Mouse (Mus musculus) forebrain, embryonic 13.5 days (tissue): ENCODE results near the gene Lrp1. TPM values are rescaled to one million over a fixed set of nuclear protein-coding genes. Genes with fewer than 3 reads are reported as not detected.

Experiments
- ATAC-seq: fragments of 200-750 bp; cut with Nextera tagmentation; 2 replicates; pipeline ENCODE4 v1.8.0; 2017
- H3K27ac ChIP-seq: fragments of 300-500 bp; sonication (generic); 2 replicates; pipeline ENCODE4 v1.5.1; 2015; ENCODE audit warnings: inconsistent platforms, mild to moderate bottlenecking, moderate library complexity
- H3K27me3 ChIP-seq: fragments of 300-500 bp; sonication (generic); 2 replicates; pipeline ENCODE4 v1.6.1; 2015; ENCODE audit warnings: mild to moderate bottlenecking, inconsistent platforms
- H3K36me3 ChIP-seq: fragments of 300-500 bp; sonication (generic); 2 replicates; pipeline ENCODE4 v1.6.1; 2015; ENCODE audit warnings: mild to moderate bottlenecking, inconsistent platforms; ENCODE audit not compliant: poor library complexity, severe bottlenecking
- H3K4me1 ChIP-seq: fragments of 300-500 bp; sonication (generic); 2 replicates; pipeline ENCODE4 v1.6.1; 2015; ENCODE audit warnings: inconsistent platforms
- H3K4me2 ChIP-seq: fragments of 300-500 bp; sonication (generic); 2 replicates; pipeline ENCODE4 v1.6.1; 2015; ENCODE audit warnings: inconsistent platforms, mild to moderate bottlenecking, moderate library complexity
- H3K4me3 ChIP-seq: fragments of 300-500 bp; sonication (generic); 2 replicates; pipeline ENCODE4 v1.5.1; 2015; ENCODE audit warnings: mild to moderate bottlenecking, inconsistent platforms
- H3K9ac ChIP-seq: fragments of 300-500 bp; sonication (generic); 2 replicates; pipeline ENCODE4 v1.6.1; 2015; ENCODE audit warnings: mild to moderate bottlenecking, inconsistent platforms
- H3K9me3 ChIP-seq: fragments of 300-500 bp; sonication (generic); replicated peaks from 2 replicates; pipeline ENCODE4 v1.6.1; 2016; ENCODE audit warnings: inconsistent platforms
- WGBS: fragments of 180-500 bp; shearing (Covaris S2); methylation state at CpG from one replicate; pipeline ENCODE4 v1.1.7; 2015; 5-methylcytosine and 5-hydroxymethylcytosine counted together
- polyA plus RNA-seq: library from polyadenylated mRNA; unstranded; fragments of >200 nt; fragmentation: Nextera tagmentation; extraction: Ambion mirVana; gene quantifications from 2 replicates; pipeline ENCODE4 v1.2.1, GENCODE M21; 2015

Gene Lrp1
- polyA plus RNA-seq, 1 experiment from 2014 or later = 65.1 TPM

DNA sequence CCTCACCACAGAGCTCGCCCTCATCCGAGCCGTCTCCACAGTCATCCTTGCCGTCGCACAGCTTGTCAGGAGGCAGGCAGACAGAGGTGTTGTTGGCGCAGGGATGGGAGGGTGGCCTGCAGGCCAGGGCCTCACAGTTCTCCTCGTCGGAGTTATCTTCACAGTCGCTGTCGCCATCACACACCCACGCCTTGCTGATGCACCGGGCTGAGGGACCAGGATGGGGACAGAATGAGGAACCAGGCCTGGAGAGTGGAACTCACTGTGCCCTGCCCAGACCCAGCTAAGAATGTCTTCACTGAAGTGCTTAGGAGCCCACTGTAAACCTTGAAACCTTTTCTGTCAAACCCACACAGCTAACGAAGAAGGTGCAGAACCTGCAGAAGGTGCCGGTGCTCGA is 43.0 kb downstream of the Lrp1 start:
- Histone ChIP-seq H3K9me3 (no peaks in the 10 kb centered on the region), H3K27ac (no peak overlapping the region), H3K4me1 (no peaks in the 10 kb centered on the region), H3K27me3 (no peaks in the 10 kb centered on the region), H3K9ac (no peak overlapping the region), H3K36me3 (peaks cover 100% of the 10 kb centered on the region), H3K4me3 (no peak overlapping the region), H3K4me2 (no peak overlapping the region)
- WGBS = 94% methylated on average over 15 of the region's 15 CpGs
- no peak for ATAC-seq

DNA sequence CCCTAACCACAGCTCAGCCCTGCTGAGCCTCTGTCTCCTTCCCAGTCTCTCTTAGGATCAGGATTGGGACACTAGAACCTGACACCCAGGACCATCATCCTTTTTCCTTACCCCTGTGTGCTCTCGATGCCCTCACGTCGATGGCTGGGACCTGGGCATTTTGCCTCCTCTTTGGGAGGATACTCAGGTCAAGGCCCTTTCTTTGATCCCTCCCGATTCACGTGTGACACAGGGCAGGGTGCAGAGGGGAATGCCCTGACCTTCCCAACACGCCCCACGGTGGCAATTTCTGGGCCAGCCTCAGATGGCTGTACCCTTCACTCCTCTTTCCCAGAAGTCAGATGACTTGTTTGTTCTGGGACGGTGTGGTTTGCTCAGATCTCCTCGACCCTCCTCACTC is 43.8 kb downstream of the Lrp1 start:
- H3K9me3 ChIP-seq = no peaks in the 10 kb centered on the region
- H3K4me3 ChIP-seq = no peak overlapping the region
- H3K4me2 ChIP-seq = no peak overlapping the region
- no peak for ATAC-seq
- no peak overlapping the region for H3K9ac ChIP-seq
- no peaks in the 10 kb centered on the region for H3K4me1 ChIP-seq
- H3K27me3 ChIP-seq = no peaks in the 10 kb centered on the region
- no peak overlapping the region for H3K27ac ChIP-seq
- H3K36me3 ChIP-seq = peaks cover 100% of the 10 kb centered on the region
- 88% methylated on average over 9 of the region's 9 CpGs for WGBS

DNA sequence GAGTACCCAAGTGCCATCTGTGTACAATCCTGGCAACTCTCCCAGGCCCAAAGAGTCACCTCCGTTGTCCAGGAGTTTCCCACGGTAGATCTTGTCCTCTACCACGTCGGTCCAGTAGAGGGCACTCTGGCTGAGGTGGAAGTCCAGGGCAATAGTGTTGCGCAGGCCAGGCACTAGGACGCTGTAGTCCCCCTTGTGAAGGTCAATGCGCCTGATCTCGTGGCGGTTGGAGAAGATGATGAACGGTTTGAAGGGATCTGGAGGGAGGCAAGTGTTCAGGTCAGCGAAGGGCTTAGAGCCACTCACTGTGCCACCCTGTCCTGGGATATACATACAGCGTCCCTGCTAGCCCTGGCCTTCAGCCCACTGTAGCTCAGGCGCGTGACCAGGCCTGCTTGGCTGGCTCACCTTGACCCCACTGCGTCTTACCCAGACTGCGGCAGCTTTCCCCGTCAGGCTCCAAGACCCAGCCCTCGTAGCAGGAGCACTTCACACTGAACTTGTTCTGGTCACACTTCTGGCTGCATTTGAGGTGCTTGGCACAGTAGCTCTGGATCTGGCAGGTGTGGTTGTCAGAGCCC is 44.5 kb downstream of the Lrp1 start:
- H3K36me3 ChIP-seq = peaks cover 100% of the 10 kb centered on the region
- 71% methylated on average over 18 of the region's 18 CpGs for WGBS
- H3K4me3 ChIP-seq = no peak overlapping the region
- no peaks in the 10 kb centered on the region for H3K27me3 ChIP-seq
- no peak overlapping the region for H3K27ac ChIP-seq
- H3K9ac ChIP-seq = no peak overlapping the region
- H3K9me3 ChIP-seq = no peaks in the 10 kb centered on the region
- no peak overlapping the region for H3K4me2 ChIP-seq
- H3K4me1 ChIP-seq = no peaks in the 10 kb centered on the region
- ATAC-seq = no peak

DNA sequence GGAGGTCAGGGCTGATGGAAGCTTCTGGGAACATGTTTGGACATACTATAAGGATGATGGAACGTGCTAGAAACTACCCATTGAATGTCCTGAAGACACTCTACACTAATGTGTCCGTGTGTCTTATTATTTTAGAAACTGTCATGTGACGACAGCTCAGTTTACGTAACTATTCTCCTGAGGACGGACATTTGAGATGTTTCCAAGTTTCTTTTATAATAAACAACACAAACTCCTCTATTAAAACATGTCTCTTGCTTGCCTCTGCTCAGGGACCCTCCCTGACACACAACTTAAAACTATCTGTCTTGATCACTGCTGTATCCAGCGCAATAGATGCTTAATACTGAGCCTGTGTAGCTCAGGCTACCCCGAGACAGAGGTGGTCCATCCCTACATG is 45.2 kb downstream of the Lrp1 start:
- H3K36me3 ChIP-seq = peaks cover 100% of the 10 kb centered on the region
- H3K4me3 ChIP-seq = no peak overlapping the region
- H3K27me3 ChIP-seq = no peaks in the 10 kb centered on the region
- WGBS = 91% methylated on average over 7 of the region's 7 CpGs
- H3K9me3 ChIP-seq = no peaks in the 10 kb centered on the region
- no peak for ATAC-seq
- no peak overlapping the region for H3K4me2 ChIP-seq
- no peaks in the 10 kb centered on the region for H3K4me1 ChIP-seq
- no peak overlapping the region for H3K9ac ChIP-seq
- H3K27ac ChIP-seq = no peak overlapping the region

DNA sequence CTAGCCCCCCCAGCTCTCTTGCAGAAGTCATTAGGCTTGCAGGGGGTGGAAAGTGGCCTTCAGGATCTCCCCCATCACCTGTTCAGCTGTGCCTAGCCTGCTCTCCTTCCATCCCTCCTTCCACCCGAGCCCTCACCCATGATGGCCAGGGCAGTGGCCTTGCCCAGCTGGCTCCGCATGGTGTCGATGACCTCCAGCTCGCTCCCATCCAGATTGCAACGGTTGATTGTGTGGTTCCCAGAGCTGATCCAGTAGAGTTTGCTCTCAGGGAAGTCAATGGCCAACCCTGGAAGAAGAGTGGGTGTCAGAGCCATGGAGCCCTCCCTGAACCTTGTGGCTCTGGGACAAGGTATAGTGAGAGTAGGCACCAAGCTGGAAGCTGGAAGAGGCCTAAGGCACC is 48.7 kb downstream of the Lrp1 start:
- Histone ChIP-seq H3K4me3 (no peak overlapping the region), H3K36me3 (peaks cover 88% of the 10 kb centered on the region), H3K9me3 (no peaks in the 10 kb centered on the region), H3K9ac (no peak overlapping the region), H3K4me1 (no peaks in the 10 kb centered on the region), H3K27me3 (no peaks in the 10 kb centered on the region), H3K27ac (no peak overlapping the region), H3K4me2 (no peak overlapping the region)
- no peak for ATAC-seq
- 95% methylated on average over 5 of the region's 5 CpGs for WGBS

DNA sequence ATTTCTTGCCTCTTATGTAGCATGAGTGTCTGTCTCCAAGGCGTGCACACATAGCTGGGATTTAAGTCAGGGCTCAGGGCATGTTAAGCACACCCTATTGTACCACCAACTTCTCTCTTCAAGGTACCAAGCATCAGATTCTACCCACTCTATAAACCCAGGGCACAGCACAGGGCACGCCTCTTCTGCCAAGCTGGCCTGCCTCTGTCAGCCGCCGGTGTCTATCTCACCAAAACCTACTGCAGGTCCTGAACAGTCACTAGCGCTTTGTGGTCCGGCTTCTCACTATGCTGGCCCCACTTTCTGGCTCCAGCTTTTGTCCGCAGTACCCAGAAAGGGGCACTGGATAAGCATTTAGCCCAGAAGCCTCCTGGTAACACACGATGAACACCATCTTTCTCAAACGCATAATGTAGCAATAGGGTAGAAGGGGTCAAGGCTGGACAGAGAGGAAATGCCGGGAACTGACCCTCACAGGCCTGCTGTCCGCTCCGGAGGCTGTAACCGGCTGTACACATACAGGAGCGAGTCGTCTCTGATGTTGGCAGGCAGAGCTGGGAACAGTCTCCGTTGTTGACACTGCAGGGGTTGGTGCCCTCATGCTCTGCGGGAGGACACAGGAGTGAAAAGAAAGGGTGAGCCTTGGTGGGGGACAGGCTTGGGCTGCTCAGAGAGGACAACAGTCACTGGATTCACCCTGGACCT is 49.9 kb downstream of the Lrp1 start:
- Histone ChIP-seq H3K4me3 (no peak overlapping the region), H3K9ac (no peak overlapping the region), H3K36me3 (peaks cover 88% of the 10 kb centered on the region), H3K9me3 (no peaks in the 10 kb centered on the region), H3K27ac (no peak overlapping the region), H3K27me3 (no peaks in the 10 kb centered on the region), H3K4me1 (no peaks in the 10 kb centered on the region), H3K4me2 (no peak overlapping the region)
- 92% methylated on average over 17 of the region's 17 CpGs for WGBS
- no peak for ATAC-seq

DNA sequence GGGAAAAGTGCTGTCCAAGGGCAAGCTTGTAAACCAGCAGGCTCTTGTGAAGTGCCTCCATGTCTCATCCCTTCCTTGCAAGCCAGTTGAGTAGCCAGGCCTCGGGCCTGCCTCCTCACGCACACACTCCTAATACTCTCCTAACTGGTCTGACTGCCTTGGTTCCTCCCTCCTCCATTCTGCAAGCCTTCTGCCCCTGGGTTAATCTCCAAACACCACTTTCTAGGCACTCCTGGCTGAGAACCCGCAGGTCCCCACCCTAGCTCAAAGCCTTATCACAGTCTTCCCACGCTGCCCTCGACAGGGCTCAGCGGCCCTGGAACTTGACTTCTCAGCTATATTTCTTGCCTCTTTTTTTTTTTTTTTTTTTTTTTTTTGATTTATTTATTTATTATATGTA is 50.6 kb downstream of the Lrp1 start:
- Histone ChIP-seq H3K4me3 (no peak overlapping the region), H3K4me2 (no peak overlapping the region), H3K36me3 (peaks cover 86% of the 10 kb centered on the region), H3K4me1 (no peaks in the 10 kb centered on the region), H3K9ac (no peak overlapping the region), H3K9me3 (no peaks in the 10 kb centered on the region), H3K27ac (no peak overlapping the region; the same call in 1 of the 2 replicates), H3K27me3 (no peaks in the 10 kb centered on the region)
- no peak for ATAC-seq
- WGBS = 85% methylated on average over 6 of the region's 6 CpGs

DNA sequence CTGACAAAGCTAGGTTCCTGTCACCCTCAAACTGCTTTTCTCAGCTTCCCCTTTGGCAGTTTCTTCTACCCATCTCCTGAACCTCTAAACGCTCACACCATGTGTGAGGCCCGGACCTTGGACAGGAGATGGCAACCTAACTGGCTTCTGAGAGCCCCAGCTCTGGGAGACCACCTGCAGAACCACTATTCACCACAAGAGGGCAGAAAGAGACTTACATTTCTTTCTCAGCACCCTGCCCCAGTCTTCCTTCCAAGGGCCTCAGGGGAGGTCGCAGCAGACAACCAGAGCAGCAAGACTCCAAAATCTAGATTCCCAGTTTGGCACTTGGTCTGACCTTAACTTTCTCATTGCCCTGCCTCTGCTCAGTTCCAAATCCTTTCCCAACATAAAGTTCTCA is 51.5 kb downstream of the Lrp1 start:
- Histone ChIP-seq H3K9ac (no peak overlapping the region), H3K27me3 (no peaks in the 10 kb centered on the region), H3K4me1 (no peaks in the 10 kb centered on the region), H3K4me2 (no peak overlapping the region), H3K9me3 (no peaks in the 10 kb centered on the region), H3K27ac (no peak overlapping the region), H3K36me3 (peaks cover 84% of the 10 kb centered on the region), H3K4me3 (no peak overlapping the region)
- 34% methylated on average over 3 of the region's 3 CpGs for WGBS
- peak; percentile 50; the same call in 1 of the 2 replicates for ATAC-seq

DNA sequence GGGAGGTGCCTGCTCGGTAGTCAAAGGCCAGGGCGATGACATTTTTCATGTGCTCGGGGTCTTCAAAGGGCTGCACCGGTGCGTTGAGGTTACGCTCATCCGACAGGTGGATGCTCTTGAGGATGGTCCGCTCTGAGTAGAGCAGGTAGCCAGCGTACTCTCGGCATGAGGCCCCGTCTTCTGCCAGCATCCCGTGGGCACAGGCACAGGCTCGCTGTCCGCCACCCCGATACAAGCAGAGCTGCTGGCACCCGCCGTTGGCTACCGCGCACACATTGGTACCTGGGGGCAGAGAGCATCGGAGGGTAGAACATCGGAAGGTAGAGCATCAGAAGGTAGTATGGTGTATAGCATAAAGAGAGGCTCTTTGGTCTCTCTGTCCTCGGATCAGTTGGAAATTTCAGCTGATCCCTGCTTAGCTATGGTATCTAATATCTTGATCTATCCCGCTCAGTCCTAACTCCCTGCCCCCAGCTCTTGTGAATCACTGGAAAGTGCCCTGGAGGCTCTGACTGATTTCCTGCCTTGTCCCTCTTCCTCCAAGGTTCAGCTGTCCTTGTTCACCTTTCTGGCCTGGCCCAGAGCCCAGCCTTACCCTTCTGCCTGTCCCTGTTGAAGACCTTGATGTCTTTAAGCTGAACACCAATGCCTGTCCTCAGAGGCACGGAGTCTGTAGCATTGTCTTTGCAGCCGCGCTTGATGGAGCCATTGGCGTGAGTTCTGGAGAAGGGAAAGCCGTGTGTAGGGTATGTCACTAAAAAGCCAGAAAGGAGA is 54.2 kb downstream of the Lrp1 start:
- H3K4me2 ChIP-seq = no peak overlapping the region
- no peak overlapping the region for H3K4me3 ChIP-seq
- no peak overlapping the region for H3K27ac ChIP-seq
- peaks cover 84% of the 10 kb centered on the region for H3K36me3 ChIP-seq
- H3K9me3 ChIP-seq = no peaks in the 10 kb centered on the region
- WGBS = 95% methylated on average over 28 of the region's 28 CpGs
- H3K9ac ChIP-seq = no peak overlapping the region
- no peaks in the 10 kb centered on the region for H3K4me1 ChIP-seq
- no peak for ATAC-seq
- H3K27me3 ChIP-seq = no peaks in the 10 kb centered on the region

DNA sequence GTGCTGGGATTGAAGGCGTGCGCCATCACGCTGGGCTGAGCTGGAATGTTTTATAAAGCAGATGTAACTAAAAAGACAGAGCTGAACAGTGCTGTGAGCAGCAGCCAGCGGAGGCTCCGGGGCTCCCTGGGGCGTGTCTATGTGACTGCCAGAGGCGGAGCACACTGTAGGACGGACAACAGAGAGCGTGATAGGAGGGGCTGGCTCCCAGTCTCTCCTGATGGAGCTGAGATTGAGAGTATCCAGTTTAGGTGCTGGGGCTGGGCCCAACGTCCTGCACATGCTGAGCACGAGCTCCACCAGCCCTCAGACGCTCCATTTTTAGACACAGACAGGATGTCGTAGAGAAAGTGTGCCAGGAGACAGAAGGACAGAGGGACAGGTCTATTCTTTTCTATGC is 56.6 kb downstream of the Lrp1 start:
- H3K4me1 ChIP-seq = no peaks in the 10 kb centered on the region
- H3K4me2 ChIP-seq = no peak overlapping the region
- H3K9me3 ChIP-seq = no peaks in the 10 kb centered on the region
- H3K27me3 ChIP-seq = no peaks in the 10 kb centered on the region
- peaks cover 93% of the 10 kb centered on the region for H3K36me3 ChIP-seq
- H3K9ac ChIP-seq = no peak overlapping the region
- H3K27ac ChIP-seq = no peak overlapping the region
- no peak for ATAC-seq
- no peak overlapping the region for H3K4me3 ChIP-seq
- WGBS = 68% methylated on average over 13 of the region's 13 CpGs

DNA sequence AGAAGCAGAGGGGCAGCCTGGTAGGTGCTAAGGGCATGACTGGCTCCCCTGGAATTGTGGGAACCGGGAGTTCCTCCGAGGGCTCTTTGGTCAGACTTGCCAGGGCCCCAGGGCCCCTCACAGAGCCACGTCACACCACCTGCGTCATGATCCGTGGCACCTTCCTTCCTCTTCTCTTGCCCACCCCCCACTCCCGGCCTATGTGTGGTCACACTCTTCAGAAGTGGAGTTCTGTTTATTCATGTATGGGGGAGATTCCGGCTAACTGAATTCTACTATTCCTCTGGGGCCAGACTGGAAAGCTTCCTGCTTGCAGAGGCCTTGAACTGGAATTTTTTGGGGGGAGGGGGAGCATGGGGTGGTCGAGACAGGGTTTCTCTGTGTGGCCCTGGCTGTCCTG is 57.1 kb downstream of the Lrp1 start:
- H3K4me3 ChIP-seq = no peak overlapping the region
- H3K9me3 ChIP-seq = no peaks in the 10 kb centered on the region
- 87% methylated on average over 8 of the region's 8 CpGs for WGBS
- H3K9ac ChIP-seq = no peak overlapping the region
- H3K4me2 ChIP-seq = no peak overlapping the region
- H3K27ac ChIP-seq = no peak overlapping the region
- no peaks in the 10 kb centered on the region for H3K4me1 ChIP-seq
- no peaks in the 10 kb centered on the region for H3K27me3 ChIP-seq
- no peak for ATAC-seq
- H3K36me3 ChIP-seq = peaks cover 93% of the 10 kb centered on the region

DNA sequence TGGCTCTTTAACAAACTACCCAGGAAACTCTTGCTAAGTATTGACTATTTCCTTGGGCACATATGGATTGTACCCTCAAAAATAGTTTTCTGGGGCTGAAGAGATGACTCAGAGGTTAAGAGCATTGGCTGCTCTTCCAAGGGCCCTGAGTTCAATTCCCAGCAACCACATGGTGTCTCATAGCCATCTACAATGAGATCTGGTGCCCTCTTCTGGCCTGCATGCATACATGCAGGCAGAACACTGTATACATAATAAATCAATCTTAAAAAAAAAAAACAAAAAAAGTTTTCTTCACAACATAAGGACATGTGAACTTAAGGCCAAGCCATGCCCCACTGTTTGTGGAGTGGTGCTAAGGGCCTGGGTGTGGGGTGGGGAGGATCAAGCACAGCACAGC is 59.8 kb downstream of the Lrp1 start:
- Histone ChIP-seq H3K27me3 (no peaks in the 10 kb centered on the region), H3K4me2 (no peak overlapping the region), H3K9me3 (no peaks in the 10 kb centered on the region), H3K4me3 (no peak overlapping the region), H3K9ac (no peak overlapping the region), H3K27ac (no peak overlapping the region), H3K36me3 (peaks cover 96% of the 10 kb centered on the region), H3K4me1 (no peaks in the 10 kb centered on the region)
- ATAC-seq = no peak
